Mouse (Mus musculus): ENCODE data around the gene Rbp2.

GRCm38 (mm10) chr9:98492821-98493220 is 6.9 kb downstream of the Rbp2 start:
- TF ChIP-seq CTCF (IDR thresholded peaks at IDR 0.05; ENCODE audit: low read depth, low read length) (no peak), POLR2A (IDR thresholded peaks at IDR 0.05; ENCODE audit: borderline replicate concordance, low read depth, low read length) (no peak)
